Mouse (Mus musculus) liver, postnatal 0 days (tissue): ENCODE data around the gene 4921524J17Rik. TPM values are rescaled to one million over a fixed set of nuclear protein-coding genes. Genes with fewer than 3 reads are reported as not detected.

Source experiments
- ATAC-seq: fragments of 200-750 bp; cut with Nextera tagmentation; 2 replicates; pipeline ENCODE4 v1.8.0; 2017; ENCODE audit warnings: mild to moderate bottlenecking, moderate library complexity
- DNase-seq: peaks from one replicate; pipeline ENCODE4 v3.0.0-alpha.2; 2016
- H3K27ac ChIP-seq: fragments of 300-500 bp; sonication (generic); 2 replicates; pipeline ENCODE4 v1.5.1; 2014; ENCODE audit warnings: antibody characterized with exemption, moderate library complexity, mild to moderate bottlenecking, low read depth
- H3K27me3 ChIP-seq: fragments of 300-500 bp; sonication (generic); 2 replicates; pipeline ENCODE4 v1.6.1; 2014; ENCODE audit warnings: low read length, control low read depth, mixed read lengths; ENCODE audit not compliant: insufficient read depth
- H3K36me3 ChIP-seq: fragments of 300-500 bp; sonication (generic); replicated peaks from 2 replicates; pipeline ENCODE4 v1.6.1; 2014; ENCODE audit warnings: mild to moderate bottlenecking, control low read depth, low read length, moderate library complexity, mixed read lengths; ENCODE audit not compliant: insufficient read depth
- H3K4me1 ChIP-seq: fragments of 300-500 bp; sonication (generic); 2 replicates; pipeline ENCODE4 v1.6.1; 2014; ENCODE audit warnings: antibody characterized with exemption, mild to moderate bottlenecking, control low read depth; ENCODE audit not compliant: insufficient read depth
- H3K4me2 ChIP-seq: fragments of 300-500 bp; sonication (generic); 2 replicates; pipeline ENCODE4 v1.6.1; 2014; ENCODE audit warnings: low read depth, mild to moderate bottlenecking, low read length, moderate library complexity, mixed read lengths
- H3K4me3 ChIP-seq: fragments of 300-500 bp; sonication (generic); 2 replicates; pipeline ENCODE4 v1.5.1; 2014; ENCODE audit warnings: low read depth, low read length
- H3K9ac ChIP-seq: fragments of 300-500 bp; sonication (generic); replicated peaks from 2 replicates; pipeline ENCODE4 v1.6.1; 2014; ENCODE audit warnings: mild to moderate bottlenecking, moderate library complexity
- H3K9me3 ChIP-seq: fragments of 300-500 bp; sonication (generic); 2 replicates; pipeline ENCODE4 v1.6.1; 2016; ENCODE audit warnings: mild to moderate bottlenecking, control low read depth, low read length, mixed read lengths
- CTCF ChIP-seq: sonication (generic); IDR thresholded peaks from 2 replicates; pipeline ENCODE4 v1.5.1; 2016; ENCODE audit warnings: antibody characterized with exemption, low read depth
- EP300 ChIP-seq: IDR thresholded peaks from 2 replicates; pipeline ENCODE4 v1.6.1; 2016; ENCODE audit warnings: antibody characterized with exemption, low read depth, mild to moderate bottlenecking
- WGBS: fragments of 180-500 bp; shearing (Covaris S2); extraction: QIAGEN DNeasy Blood & Tissue Kit; methylation state at CpG from one replicate; pipeline ENCODE4 v1.1.7; 2014; ENCODE audit not compliant: insufficient replicate concordance; 5-methylcytosine and 5-hydroxymethylcytosine counted together
- polyA plus RNA-seq: library from polyadenylated mRNA; unstranded; fragments of >200 nt; fragmentation: Nextera tagmentation; extraction: Ambion mirVana; gene quantifications from 2 replicates; pipeline ENCODE4 v1.2.1, GENCODE M21; 2015

Gene 4921524J17Rik
- polyA plus RNA-seq, 1 experiment from 2014 or later = 16.5 TPM

DNA sequence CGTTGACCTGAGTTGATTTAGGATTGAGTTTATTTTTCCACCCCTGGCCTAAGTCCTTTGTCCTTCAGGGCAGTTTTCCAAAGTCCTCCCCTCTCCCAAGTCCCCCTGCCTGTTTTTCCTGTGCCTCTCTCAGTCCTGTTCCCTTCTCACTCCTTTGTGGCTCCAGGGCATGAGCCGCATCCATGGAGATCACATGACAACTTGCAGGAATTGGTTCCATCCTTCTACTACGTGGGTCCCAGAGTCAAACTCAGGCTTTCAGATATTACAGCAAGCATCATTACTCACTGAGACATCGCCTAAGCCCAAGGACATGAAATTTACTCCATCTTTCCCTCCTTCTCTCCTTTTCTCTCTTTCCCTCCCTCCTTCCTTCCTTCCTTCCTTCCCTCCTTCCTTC, 70.4 kb downstream of the 4921524J17Rik start:
- TF ChIP-seq EP300 (no peak), CTCF (no peak)
- no peaks in the 10 kb centered on the region for H3K9me3 ChIP-seq
- 80% methylated on average over 4 of the region's 4 CpGs for WGBS
- H3K27ac ChIP-seq = no peak overlapping the region
- DNase-seq (no peak), ATAC-seq (no peak)
- no peak overlapping the region for H3K9ac ChIP-seq
- H3K27me3 ChIP-seq = no peaks in the 10 kb centered on the region
- no peak overlapping the region for H3K4me3 ChIP-seq
- peaks cover 16% of the 10 kb centered on the region; the same call in 1 of the 2 replicates for H3K36me3 ChIP-seq
- H3K4me1 ChIP-seq = peaks cover 10% of the 10 kb centered on the region; the same call in 1 of the 2 replicates
- no peak overlapping the region for H3K4me2 ChIP-seq

Other genes starting within 250 kb of the 4921524J17Rik start
- gene Olfr371, start 206.8 kb downstream of the 4921524J17Rik start, polyA plus RNA-seq = not detected in 2 replicates
- 40.1 and 46.3 TPM in 2 replicates for gene Orc6, start 133.2 kb downstream of the 4921524J17Rik start, polyA plus RNA-seq
- gene Vps35, start 133.0 kb downstream of the 4921524J17Rik start, polyA plus RNA-seq = 48.1 and 54.6 TPM in 2 replicates
- gene Mylk3, start 46.5 kb downstream of the 4921524J17Rik start, polyA plus RNA-seq = 21.2 and 24.2 TPM in 2 replicates
- gene Gpt2, start 59.7 kb upstream of the 4921524J17Rik start, polyA plus RNA-seq = 11.1 and 14.4 TPM in 2 replicates
- gene Dnaja2, start 122.5 kb upstream of the 4921524J17Rik start, polyA plus RNA-seq = 82.9 and 89.2 TPM in 2 replicates